Mouse (Mus musculus) kidney, postnatal 25 days (tissue): ENCODE measurements around the gene Best3.
A peak's percentile ranks its signal among the peaks of the same experiment; 100 is the strongest.
"Not testable (repeated sequence)": the region's sequence is repeated elsewhere in the genome, so short reads cannot be mapped to it uniquely, and the experiment has no call there.

Experiments used
- DNase-seq, 2 experiments: peaks; one replicate each; pipeline ENCODE4 v3.0.0; 2021; ENCODE audit warnings: mixed read lengths in 2 of 2

The Best3 gene

DNA sequence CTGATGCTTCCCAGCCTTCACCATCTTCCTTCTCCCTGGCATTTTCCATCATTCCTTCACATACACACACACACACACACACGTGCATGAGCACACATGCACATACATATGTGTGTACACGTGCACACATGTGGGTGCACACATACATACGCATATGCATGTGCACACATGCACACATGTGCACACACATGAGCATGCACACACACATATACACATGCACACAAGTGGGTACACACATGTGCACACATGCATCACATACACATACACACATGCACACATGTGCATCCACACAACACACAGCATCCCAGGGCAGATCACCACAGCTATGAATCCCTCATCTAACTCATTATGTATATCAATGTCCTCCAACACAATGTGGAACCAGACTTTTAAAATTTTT lies 45.0 kb downstream of the Best3 start:
- DNase-seq = no peak

DNA sequence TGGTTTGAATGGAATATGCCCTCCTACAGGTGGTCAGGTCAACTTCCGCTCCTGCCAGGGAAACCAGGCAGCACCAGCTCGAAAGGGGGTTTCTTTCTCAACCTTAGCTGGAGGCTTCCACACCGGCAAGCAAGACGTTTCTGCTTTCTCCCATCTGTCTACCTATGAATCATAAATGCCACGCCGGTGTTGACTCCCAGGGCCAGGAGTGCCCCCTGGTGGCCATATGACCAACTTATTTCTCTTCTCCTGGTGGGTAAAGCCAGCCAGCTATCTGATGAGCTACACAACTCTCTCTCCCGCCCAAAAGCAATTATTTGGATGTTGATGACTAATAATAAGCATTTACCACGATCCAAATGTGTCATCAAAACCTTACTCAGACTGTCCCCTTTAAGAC lies 47.7 kb downstream of the Best3 start:
- peak; percentile 86 to 94 for DNase-seq

DNA sequence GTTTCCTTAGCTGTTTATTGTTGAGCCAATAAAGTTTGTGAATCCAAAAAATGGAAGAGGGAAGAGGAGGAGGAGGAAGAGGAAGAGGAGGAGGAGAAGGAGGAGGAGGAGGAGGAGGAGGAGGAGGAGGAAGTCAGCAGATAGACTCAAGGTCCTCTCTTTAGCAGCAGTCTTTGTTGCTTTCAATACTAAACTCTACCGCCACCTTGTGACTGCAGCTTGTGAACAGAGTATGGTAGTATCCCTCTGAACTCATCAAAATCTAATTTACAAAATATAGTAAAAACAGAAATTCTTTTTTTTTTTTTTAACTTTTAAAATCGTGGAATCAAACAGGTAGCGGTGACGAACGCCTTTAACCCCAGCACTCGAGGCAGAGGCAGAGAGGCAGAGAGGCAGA lies 54.2 kb downstream of the Best3 start:
- peak in 1 of 2 experiments; percentile 54 for DNase-seq

DNA sequence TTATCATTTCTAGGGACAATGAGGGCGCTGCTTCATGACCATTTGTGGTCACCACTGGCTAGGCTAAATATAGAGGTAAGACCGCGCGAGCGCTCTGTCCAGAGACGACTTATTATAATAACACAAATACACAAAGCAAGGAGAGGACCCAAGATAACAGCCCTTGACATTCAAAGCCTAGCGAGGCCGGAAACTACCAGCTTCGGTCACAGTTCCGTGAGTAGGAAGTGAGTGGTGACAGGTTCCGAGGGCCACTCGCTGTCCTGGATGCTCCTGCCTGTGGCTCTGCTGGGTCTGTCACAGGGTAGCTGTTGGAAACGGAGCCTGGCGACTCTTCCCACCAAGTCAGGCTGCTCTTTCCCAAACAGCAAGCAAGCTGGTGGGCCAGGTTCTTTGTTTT lies 56.2 kb downstream of the Best3 start:
- no peak for DNase-seq

DNA sequence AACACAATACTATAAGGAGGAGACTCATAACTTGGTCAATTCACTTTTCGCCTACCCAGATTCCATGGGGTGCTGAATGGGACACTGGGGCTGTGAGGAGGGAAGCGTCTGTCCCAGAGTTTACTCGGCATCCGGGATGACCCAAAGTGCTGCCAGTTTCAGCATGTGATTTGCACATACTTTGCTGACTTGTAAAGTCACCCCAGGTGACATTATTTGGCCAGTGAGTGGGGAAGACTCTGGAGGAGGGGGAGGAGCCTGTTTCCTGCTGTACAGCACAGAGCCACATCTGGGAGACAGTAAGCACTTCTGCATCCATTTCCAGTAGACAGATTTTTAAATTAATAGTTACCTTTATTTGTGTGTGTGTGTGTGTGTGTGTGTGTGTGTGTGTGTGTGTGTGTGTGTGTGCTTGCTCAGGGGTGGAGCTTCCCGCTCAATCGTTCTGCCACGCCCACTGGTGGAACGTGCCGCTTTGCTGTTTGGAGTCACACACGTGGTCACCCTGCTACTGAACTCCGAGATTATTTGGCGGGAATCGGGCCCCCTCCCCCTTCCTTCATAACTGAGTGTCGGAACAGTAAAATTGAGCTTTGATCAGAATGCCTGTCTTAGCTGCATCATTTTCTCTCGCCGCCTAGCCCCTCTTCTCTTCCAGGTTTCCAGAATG lies 57.5 kb downstream of the Best3 start:
- DNase-seq = not testable (repeated sequence)

DNA sequence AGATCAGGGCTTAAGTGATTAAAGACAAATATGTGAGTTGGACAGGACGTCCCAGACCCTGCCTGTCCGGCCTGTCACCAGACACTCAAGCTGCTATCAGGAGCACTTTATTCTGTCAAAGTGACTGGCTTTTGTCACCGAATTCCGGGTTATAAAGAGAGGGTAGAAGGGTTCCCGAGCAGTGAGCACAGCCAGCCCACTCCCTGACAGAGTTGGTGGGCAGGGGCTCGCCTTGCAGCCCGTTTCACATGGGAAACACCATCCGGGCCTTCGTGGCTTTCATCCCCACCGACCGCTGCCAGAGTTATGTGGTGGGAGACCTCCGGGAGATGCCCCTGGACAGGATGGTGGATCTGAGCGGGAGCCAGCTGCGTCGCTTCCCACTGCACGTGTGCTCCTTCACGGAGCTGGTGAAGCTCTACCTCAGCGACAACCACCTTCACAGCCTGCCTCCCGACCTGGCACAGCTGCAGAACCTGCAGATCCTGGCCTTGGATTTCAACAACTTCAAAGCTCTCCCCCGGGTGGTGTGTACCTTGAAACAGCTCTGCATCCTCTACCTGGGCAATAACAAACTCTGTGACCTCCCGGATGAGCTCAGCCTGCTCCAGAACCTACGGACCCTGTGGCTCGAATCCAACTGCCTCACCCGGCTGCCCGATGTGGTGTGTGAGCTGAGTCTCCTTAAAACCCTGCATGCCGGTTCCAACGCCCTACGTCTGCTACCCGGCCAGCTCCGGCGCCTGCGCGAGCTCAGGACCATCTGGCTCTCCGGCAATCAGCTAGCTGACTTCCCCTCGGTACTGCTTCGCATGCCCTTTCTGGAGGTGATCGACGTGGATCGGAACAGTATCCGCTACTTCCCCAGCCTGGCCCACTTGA lies 59.3 kb downstream of the Best3 start, which contains the start of gene Lrrc10:
Gene Lrrc10, plus strand, starts transcription at position 167 of the 882 bp plus-strand sequence.
- no peak for DNase-seq

DNA sequence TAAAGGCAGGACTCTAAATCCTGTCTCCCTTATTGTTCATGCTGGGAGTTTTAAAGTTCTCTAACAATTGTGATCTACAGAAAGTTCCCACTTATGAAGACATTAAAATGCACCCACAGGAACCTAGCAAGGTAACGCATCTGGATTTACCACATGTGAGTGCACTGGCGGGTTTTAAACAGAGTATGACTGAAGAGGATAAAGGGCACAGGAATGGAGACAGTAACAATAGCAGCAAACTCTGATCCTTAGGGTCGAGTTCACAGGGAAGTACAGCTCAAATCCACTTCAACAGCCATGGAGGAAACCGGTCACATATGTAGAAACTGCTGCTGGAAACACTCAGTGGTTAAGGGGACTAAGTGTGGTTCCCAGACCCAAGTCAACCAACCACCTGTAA lies 63.1 kb downstream of the Best3 start:
- no peak for DNase-seq

DNA sequence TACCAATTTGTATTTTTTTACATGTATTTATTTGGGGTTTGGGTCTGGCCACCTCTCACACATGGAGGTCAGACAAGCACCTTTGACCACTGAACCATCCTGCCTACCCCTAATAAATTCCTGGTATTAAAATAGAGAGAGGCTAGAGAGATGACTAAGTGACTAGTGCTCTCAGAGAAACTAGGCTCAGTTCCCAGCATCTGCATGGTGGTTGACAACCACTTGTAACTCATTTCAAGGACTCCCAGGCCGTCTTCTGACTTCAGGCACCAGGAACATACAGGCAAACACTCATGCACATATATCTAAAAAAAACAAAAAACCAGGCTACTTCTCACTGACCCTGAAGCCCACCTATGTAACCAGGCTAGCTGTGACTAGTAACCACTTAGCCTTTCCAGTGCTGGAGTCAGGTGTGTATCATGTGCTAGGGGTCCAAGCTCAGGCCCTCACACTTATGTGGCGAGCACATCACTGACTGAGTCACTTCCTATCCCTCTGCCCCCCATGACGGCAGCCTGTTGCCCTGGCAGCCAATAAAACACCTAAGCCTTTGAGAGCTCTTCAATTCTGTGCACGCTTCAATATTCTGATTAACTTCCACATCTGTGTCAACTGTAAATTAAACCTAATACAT lies 64.0 kb downstream of the Best3 start:
- no peak for DNase-seq

DNA sequence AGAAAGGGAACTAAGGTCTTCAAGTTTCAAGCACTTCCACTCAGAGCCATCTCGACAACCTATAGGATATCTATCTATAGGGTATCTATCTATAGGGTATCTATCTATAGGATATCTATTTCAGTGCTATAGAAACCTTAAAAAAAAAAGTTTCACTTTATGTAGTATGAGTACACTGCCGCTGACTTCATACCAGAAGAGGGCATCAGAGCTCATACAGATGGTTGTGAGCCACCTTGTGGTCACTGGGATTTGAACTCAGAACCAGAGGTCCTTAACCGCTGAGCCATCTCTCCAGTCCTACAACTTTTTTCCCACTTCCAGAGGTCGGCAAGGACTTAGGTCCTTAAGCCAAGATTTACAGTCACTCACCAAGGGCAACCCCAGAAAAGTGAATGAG lies 69.6 kb downstream of the Best3 start:
- no peak for DNase-seq

DNA sequence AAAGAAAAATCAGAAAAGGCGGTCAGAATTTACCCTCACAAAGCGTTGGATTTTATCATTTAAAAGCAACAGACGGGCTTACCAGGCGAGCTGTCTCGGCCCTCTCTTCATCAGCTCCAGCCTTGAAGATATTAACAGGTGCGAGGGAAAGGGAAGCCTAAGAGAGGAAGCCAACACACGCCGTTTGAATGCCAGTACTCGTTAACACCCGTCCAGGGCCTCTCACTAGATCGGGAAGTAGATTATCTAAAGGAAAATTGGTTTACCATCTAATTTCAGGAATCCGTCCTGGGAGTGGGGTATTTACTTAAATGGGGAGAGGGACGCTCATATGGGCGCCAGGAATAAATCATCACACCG lies 76.8 kb downstream of the Best3 start:
- DNase-seq = no peak

DNA sequence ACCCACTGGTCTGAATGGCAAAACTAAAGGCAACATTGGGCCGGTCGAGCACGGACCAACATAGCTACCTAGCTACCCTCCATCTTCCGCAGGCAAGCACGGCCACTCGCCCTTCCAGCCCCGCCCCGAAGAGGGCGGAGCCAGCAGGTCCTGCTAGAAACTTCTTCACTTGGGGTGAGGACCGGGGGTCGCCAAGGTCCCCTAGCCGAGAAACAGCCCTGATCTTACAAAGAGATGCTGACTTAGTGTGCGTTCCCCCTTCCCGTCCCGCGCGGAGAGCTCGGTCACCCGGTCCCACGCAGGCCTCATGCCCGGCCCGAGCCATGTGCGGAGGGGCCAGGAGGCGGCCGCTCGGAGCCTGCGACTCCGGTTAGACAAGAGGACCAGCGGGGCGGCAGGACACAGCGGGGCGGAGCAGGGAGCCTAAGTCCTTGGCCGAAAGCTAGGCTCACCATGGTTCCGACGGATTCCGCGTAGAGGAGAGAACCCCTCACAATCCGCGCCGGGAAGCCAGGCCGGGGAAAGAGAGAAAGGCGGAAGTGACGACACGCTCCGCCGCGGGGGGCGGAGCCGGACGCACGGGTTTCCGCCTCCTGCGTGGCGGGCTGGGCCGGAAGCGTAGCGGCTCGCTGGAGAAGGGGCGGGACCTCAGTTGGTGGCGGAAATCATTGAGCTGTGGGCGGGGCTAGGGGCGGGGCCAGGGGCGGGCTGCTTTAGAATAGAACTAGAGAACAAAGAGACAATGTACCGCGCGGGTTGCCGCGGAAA lies 77.3 kb downstream of the Best3 start, which contains the start of gene Cct2:
Gene Cct2, minus strand, starts transcription at position 561 of the 768 bp plus-strand sequence.
- peak; percentile 94 to 95 for DNase-seq

DNA sequence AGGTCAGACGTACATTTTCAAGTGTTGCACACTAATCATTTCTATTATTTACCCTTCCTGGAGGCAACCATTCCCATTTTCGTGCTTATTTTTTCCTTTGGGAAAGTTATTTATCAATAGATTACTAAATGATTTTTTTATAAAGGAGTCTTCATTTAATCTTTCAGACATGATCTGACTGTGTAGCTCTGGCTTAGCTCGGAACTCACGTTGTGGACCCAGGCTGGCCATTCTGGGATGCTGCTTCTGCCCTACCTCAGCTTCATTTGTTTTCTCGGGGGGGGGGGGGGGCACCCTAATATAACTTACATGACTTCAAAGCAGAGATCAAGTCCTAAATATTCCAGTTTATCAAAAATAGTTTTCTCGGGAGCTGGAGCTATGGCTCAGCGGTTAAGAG lies 78.0 kb downstream of the Best3 start:
- no peak for DNase-seq

DNA sequence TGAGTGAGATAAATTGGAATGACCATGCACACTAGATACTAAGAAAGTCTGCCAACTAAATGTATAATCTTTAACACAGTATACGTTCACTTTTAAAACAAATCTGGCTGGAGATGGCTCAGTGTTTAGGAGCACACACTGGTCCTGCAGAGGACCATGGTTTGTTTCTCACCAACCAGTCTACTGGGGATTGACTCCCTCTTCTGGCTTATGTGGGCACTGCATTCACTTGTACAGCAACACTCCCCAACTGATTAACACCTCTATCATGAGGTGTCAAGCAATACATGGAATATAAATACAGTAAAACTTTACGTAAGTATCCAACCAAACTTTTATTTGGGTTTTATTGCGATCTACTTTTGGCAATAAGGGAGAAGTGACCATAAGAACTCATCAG lies 83.0 kb downstream of the Best3 start:
- no peak for DNase-seq

DNA sequence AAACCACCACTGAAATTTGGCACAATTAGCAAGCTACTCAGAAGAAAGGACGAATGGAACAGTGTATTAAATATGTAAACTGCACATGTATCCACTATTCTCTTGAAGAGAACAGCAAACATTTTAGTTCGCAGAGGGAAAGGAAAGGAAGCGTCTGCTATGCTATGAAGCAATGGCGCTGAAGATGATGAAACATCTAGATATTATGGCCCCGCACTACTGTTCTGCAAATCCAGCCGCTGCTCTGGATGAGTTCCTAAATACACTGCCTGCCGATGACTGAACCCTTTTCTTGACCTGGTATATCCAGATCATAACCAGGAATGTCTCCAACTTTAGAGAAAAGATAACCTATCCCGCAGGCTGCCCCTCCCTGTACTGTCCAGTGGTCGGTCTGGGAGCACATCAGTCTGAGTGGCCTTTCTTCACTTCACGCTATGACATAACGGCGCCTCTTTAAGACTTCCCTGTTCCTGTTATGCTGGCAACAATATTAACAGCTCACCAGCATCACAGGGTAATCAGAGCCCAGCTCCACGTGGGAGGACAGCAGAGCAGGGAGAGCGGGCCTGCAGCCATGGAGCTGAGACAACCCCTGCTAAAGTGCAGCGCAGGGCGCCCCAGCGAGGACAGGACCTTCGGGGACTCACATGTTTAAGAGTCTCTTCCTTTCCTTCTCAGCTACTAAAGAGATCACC lies 86.2 kb downstream of the Best3 start:
- DNase-seq = no peak

DNA sequence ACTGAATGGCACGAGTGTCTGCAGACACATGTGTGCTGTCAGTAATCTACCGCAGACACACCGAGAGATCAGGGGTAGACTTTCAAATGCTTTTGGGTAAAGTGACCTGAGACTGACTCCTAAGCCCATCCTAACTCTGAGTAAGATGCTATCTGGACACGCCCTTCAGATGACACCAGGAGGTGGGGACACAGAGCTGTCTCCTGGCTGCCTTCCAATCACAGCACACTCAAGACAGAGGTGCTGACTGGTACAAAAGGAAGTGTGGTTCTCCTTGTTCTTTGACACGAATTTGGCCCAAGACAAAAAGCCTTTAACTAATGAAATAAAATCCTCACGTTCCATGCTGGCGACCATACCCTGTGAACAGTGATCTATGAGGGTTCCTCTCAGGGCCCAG lies 87.1 kb downstream of the Best3 start:
- no peak for DNase-seq
